Mouse (Mus musculus): ENCODE data around the gene Ccn6. TPM values are rescaled to one million over a fixed set of nuclear protein-coding genes. Genes with fewer than 3 reads are reported as not detected.
A peak's percentile ranks its signal among the peaks of the same experiment; 100 is the strongest.

Ccn6 gene
- polyA plus RNA-seq, 1 experiment from 2014 or later, result 0.56 TPM

DNA sequence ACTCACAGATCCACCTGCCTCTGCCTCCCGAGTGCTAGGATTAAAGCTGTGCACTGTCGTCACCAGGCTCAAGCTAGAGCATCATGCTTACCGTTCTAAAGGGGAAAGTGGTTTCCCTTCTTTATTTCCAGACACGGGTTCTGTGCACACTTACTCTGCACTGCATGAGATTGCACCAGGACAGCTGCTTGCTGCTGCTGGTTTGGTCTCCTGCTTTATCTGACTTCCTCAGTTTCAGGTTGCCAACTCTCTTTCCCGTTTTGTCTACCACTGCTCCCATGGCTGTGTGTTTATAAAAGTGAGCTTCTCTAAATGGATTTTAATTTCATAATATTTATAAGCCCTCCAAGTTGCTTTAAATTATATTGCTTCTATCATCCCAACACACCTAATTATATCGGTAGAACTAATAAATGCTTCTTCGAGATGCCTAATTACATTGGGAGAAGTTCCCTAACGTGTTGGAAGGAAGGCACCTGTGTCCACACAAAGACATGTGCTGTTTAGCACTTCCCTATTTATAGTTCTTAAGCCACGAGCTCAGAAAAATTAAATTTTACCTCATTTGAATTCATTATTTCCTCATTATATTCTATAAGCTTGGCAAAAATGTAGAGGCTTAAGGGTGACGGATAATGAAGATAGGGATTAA lies 54.6 kb downstream of the Ccn6 start:
- 74% methylated on average over 10 of the region's 10 CpGs for WGBS
- DNase-seq (ENCODE audit: low spot score) (no peak), ATAC-seq (ENCODE audit: low read depth) (no peak)
- H3K27ac ChIP-seq (replicated peaks; ENCODE audit: low read depth, low read length), result no peak overlapping the region
- no peaks in the 10 kb centered on the region for H3K27me3 ChIP-seq (replicated peaks; ENCODE audit: control insufficient read depth, insufficient read depth, low read length)
- no peaks in the 10 kb centered on the region for H3K9me3 ChIP-seq (ENCODE audit: control insufficient read depth, low read length)
- H3K4me3 ChIP-seq (ENCODE audit: low read depth, low read length), result no peak overlapping the region
- H3K36me3 ChIP-seq (ENCODE audit: control insufficient read depth, insufficient read depth, low read length), result peaks cover 72% of the 10 kb centered on the region
- no peak overlapping the region for H3K9ac ChIP-seq (ENCODE audit: low read depth, low read length)
- no peaks in the 10 kb centered on the region for H3K4me1 ChIP-seq (ENCODE audit: control insufficient read depth, insufficient read depth, low read length)
- H3K4me2 ChIP-seq (ENCODE audit: low read depth, low read length), result no peak overlapping the region

DNA sequence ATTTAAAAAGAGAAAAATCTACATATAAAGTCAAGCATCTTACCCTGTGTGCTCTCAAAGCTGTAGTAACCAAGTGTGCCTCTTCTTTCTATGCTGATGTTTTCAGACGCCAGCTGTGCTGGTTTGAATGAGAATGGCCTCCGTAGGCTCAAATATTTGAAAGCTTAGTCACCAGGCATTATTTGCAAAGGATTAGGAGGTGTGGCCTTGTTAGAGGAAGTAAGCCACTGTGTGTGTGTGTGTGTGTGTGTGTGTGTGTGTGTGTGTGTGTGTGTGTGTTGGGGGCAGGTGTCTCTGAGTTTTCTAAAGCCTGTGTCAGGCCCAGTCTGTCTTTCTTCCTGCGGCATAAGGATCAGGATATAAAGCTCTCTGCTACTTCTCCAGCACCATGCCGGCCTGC lies 56.7 kb downstream of the Ccn6 start:
- H3K27ac ChIP-seq (replicated peaks; ENCODE audit: low read depth, low read length), result no peak overlapping the region
- ATAC-seq (ENCODE audit: low read depth) (no peak), DNase-seq (ENCODE audit: low spot score) (peak; percentile 51)
- peaks cover 87% of the 10 kb centered on the region for H3K36me3 ChIP-seq (ENCODE audit: control insufficient read depth, insufficient read depth, low read length)
- H3K4me3 ChIP-seq (ENCODE audit: low read depth, low read length), result no peak overlapping the region
- no peaks in the 10 kb centered on the region for H3K9me3 ChIP-seq (ENCODE audit: control insufficient read depth, low read length)
- H3K4me2 ChIP-seq (ENCODE audit: low read depth, low read length), result no peak overlapping the region
- WGBS, result 67% methylated on average over 4 of the region's 4 CpGs
- no peaks in the 10 kb centered on the region for H3K27me3 ChIP-seq (replicated peaks; ENCODE audit: control insufficient read depth, insufficient read depth, low read length)
- no peaks in the 10 kb centered on the region for H3K4me1 ChIP-seq (ENCODE audit: control insufficient read depth, insufficient read depth, low read length)
- H3K9ac ChIP-seq (ENCODE audit: low read depth, low read length), result no peak overlapping the region

DNA sequence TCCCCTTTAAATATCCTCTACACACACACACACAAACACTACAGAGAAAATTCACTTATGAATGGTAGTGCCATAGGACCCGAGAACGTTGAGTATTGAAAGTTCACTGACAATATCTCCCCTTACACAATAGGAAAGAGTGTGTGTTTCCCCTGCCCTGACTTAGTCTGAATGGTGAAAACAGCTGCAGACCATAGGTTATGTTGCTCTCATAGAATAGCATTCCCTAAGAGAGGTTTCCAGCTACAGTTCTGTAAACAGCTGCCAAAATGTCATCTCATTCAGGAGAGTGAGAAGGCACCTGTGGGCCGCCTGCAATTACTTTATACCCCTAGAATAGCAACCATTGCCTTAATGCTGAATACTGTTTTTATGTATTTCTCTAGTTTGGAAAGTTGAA lies 57.2 kb downstream of the Ccn6 start:
- no peak overlapping the region for H3K27ac ChIP-seq (replicated peaks; ENCODE audit: low read depth, low read length)
- ATAC-seq (ENCODE audit: low read depth), result peak; percentile 59
- peak; percentile 11 for DNase-seq (ENCODE audit: low spot score)
- H3K4me2 ChIP-seq (ENCODE audit: low read depth, low read length), result no peak overlapping the region
- no peaks in the 10 kb centered on the region for H3K4me1 ChIP-seq (ENCODE audit: control insufficient read depth, insufficient read depth, low read length)
- no peaks in the 10 kb centered on the region for H3K9me3 ChIP-seq (ENCODE audit: control insufficient read depth, low read length)
- H3K27me3 ChIP-seq (replicated peaks; ENCODE audit: control insufficient read depth, insufficient read depth, low read length), result no peaks in the 10 kb centered on the region
- H3K9ac ChIP-seq (ENCODE audit: low read depth, low read length), result no peak overlapping the region
- no peak overlapping the region for H3K4me3 ChIP-seq (ENCODE audit: low read depth, low read length)
- peaks cover 84% of the 10 kb centered on the region for H3K36me3 ChIP-seq (ENCODE audit: control insufficient read depth, insufficient read depth, low read length)
- 49% methylated on average over 3 of the region's 3 CpGs for WGBS

DNA sequence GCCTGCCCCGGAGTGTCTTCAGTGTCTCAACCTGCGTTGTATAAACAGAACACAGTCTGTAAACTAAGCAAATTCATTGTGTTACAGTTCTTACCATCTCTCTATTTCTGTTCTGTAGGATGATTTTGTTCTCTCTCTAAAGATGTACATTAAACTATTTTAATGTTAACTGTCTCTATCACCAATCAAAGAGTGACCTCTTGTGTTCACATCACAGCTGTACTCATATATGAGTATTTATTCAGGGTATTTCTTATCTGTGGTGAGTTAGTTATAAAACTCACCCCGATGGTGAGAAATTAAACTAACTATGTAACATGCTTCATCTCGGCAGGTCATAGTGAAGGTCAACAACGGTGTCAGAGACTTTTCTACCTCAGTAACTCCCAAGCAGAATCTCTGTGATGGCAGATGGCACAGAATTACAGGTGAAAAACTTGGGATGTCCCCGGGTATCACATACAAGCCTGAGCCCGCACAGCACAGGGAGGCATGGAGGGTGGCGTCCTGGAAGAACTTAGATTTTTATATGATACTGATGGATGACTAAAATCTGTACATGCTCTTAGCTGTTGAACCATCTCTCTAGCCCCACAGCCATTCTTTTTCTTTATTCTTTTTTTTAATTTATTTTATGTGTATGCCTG lies 58.7 kb downstream of the Ccn6 start:
- Histone ChIP-seq H3K4me2 (ENCODE audit: low read depth, low read length) (no peak overlapping the region), H3K27me3 (replicated peaks; ENCODE audit: control insufficient read depth, insufficient read depth, low read length) (no peaks in the 10 kb centered on the region), H3K9me3 (ENCODE audit: control insufficient read depth, low read length) (no peaks in the 10 kb centered on the region), H3K36me3 (ENCODE audit: control insufficient read depth, insufficient read depth, low read length) (peaks cover 75% of the 10 kb centered on the region), H3K9ac (ENCODE audit: low read depth, low read length) (no peak overlapping the region), H3K4me1 (ENCODE audit: control insufficient read depth, insufficient read depth, low read length) (no peaks in the 10 kb centered on the region), H3K4me3 (ENCODE audit: low read depth, low read length) (no peak overlapping the region), H3K27ac (replicated peaks; ENCODE audit: low read depth, low read length) (no peak overlapping the region)
- ATAC-seq (ENCODE audit: low read depth), result no peak
- WGBS, result 94% methylated on average over 8 of the region's 8 CpGs
- no peak for DNase-seq (ENCODE audit: low spot score)

Other genes with a start within 250 kb of the Ccn6 start
- 106 and 117 TPM in 2 replicates for gene Lama4, start 198.3 kb downstream of the Ccn6 start, polyA plus RNA-seq (2014; fragmentation: Nextera tagmentation; extraction: Ambion mirVana)
- gene Fam229b, start 29.9 kb downstream of the Ccn6 start, polyA plus RNA-seq (2014; fragmentation: Nextera tagmentation; extraction: Ambion mirVana), result 12.4 and 16.9 TPM in 2 replicates
- gene Tube1, start 29.8 kb downstream of the Ccn6 start, polyA plus RNA-seq (2014; fragmentation: Nextera tagmentation; extraction: Ambion mirVana), result 12.5 and 13.8 TPM in 2 replicates
- gene Fyn, start 205.1 kb upstream of the Ccn6 start, polyA plus RNA-seq (2014; fragmentation: Nextera tagmentation; extraction: Ambion mirVana), result 51.9 and 60.8 TPM in 2 replicates